Mouse (Mus musculus) forebrain, embryonic 11.5 days (tissue): ENCODE measurements at regions not wholly inside any gene's neighbourhood (a gene's known extent, or its start where the extent isn't known, plus 50 kb on each side); places are given as distances from the start of the nearest gene placed in this dataset.

ENCODE experiments used
- ATAC-seq: fragments of 200-750 bp; cut with Nextera tagmentation; replicated peaks from 2 replicates; pipeline ENCODE4 v1.8.0; 2017; ENCODE audit warnings: moderate TSS enrichment; ENCODE audit not compliant: low FRiP score
- DNase-seq: peaks from one replicate; pipeline ENCODE4 v3.0.0-alpha.2; 2017; ENCODE audit warnings: low spot score
- H3K27ac ChIP-seq: fragments of 300-500 bp; sonication (generic); 2 replicates; pipeline ENCODE4 v1.5.1; 2014; ENCODE audit warnings: low read depth, low read length
- H3K27me3 ChIP-seq: fragments of 300-500 bp; sonication (generic); 2 replicates; pipeline ENCODE4 v1.6.1; 2014; ENCODE audit warnings: mild to moderate bottlenecking, low read length, mixed read lengths; ENCODE audit not compliant: control insufficient read depth, insufficient read depth
- H3K36me3 ChIP-seq: fragments of 300-500 bp; sonication (generic); 2 replicates; pipeline ENCODE4 v1.6.1; 2014; ENCODE audit warnings: mild to moderate bottlenecking, low read length, moderate library complexity, mixed read lengths; ENCODE audit not compliant: control insufficient read depth, insufficient read depth
- H3K4me1 ChIP-seq: fragments of 300-500 bp; sonication (generic); replicated peaks from 2 replicates; pipeline ENCODE4 v1.6.1; 2014; ENCODE audit warnings: low read length, mixed read lengths; ENCODE audit not compliant: control insufficient read depth, insufficient read depth
- H3K4me2 ChIP-seq: fragments of 300-500 bp; sonication (generic); 2 replicates; pipeline ENCODE4 v1.6.1; 2014; ENCODE audit warnings: low read depth, mild to moderate bottlenecking, low read length, moderate library complexity, mixed read lengths; ENCODE audit not compliant: severe bottlenecking
- H3K4me3 ChIP-seq: fragments of 300-500 bp; sonication (generic); 2 replicates; pipeline ENCODE4 v1.5.1; 2014; ENCODE audit warnings: low read depth, low read length
- H3K9ac ChIP-seq: fragments of 300-500 bp; sonication (generic); 2 replicates; pipeline ENCODE4 v1.6.1; 2014; ENCODE audit warnings: low read length
- H3K9me3 ChIP-seq: fragments of 300-500 bp; sonication (generic); 2 replicates; pipeline ENCODE4 v1.6.1; 2016; ENCODE audit warnings: low read length, mixed read lengths; ENCODE audit not compliant: control insufficient read depth
- WGBS: fragments of 180-500 bp; shearing (Covaris S2); extraction: QIAGEN DNeasy Blood & Tissue Kit; methylation state at CpG from one replicate; pipeline ENCODE4 v1.1.7; 2014; 5-methylcytosine and 5-hydroxymethylcytosine counted together

DNA sequence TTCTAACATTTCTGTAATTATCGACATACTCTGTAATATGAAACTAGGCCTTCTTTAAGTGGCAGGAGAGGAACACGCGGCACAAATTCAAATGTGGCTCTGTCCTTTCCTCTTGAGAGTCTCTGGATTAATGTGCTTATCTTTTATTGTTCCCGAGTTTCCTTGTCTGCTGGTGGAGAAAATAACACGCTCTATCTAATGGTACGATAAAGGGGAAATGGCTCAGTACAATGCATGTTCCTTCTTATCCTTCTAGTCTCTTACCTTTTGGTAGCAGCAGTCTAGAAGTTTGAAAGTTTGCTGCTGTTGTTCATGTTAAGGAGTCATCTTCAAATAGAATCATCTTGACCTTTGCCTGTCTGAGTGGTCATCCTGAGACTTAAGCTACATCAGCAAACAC is 130.1 kb upstream of the C9orf72 start:
- H3K36me3 ChIP-seq, result no peaks in the 10 kb centered on the region
- no peak for ATAC-seq
- 87% methylated on average over 6 of the region's 6 CpGs for WGBS

DNA sequence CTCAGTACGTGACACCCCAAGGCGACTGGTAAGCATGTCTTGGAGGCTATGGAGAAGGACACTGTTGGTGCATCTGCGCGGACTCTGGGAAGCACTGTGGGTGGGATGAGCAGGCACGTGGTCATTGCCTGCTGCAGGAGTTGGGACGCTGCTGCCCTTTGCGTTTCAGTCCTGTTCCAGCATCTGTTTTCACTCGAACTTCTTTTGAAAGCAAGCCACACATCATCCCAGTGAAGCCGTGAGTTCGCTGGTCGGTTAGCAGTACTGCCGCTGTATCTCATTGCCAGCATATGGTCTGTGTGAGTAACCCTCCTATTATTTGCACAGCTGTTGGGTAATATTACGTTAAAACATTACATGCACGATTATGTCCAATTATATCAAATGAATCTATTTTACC is 128.1 kb upstream of the C9orf72 start:
- 73% methylated on average over 14 of the region's 14 CpGs for WGBS
- no peaks in the 10 kb centered on the region for H3K4me1 ChIP-seq
- H3K27me3 ChIP-seq, result no peaks in the 10 kb centered on the region
- H3K36me3 ChIP-seq, result no peaks in the 10 kb centered on the region
- DNase-seq, result no peak
- no peak overlapping the region for H3K9ac ChIP-seq
- no peak overlapping the region for H3K27ac ChIP-seq
- no peak overlapping the region for H3K4me3 ChIP-seq
- ATAC-seq, result no peak
- H3K4me2 ChIP-seq, result no peak overlapping the region
- no peaks in the 10 kb centered on the region for H3K9me3 ChIP-seq

More for the DNA sequence above, 130.1 kb upstream of the C9orf72 start:
- H3K9me3 ChIP-seq, result no peaks in the 10 kb centered on the region
- no peaks in the 10 kb centered on the region for H3K27me3 ChIP-seq
- H3K4me1 ChIP-seq, result no peaks in the 10 kb centered on the region
- H3K4me3 ChIP-seq, result no peak overlapping the region
- H3K9ac ChIP-seq, result no peak overlapping the region
- DNase-seq, result no peak
- H3K4me2 ChIP-seq, result no peak overlapping the region
- H3K27ac ChIP-seq, result no peak overlapping the region

DNA sequence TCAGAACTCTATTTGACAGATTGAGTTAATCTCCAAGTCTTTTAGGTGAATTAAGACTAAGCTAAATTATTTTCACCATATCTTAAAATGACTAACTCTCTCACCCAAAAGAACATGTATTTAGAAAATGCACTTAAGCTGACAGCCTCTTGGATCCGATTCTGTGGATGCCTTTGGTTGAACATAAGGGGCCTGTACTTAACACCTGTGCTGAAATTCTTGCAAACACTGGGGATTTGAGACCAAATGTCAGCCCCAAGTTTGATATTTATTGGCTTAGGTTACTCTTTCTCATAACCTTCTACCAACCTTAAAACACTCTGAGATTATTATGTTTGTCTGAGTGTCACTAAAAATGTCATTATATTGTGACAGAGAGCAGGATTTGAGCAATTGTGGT is 126.6 kb upstream of the C9orf72 start:
- no peak overlapping the region for H3K4me2 ChIP-seq
- 82% methylated on average over 1 of the region's 1 CpGs for WGBS
- DNase-seq, result no peak
- H3K27me3 ChIP-seq, result no peaks in the 10 kb centered on the region
- no peak overlapping the region for H3K9ac ChIP-seq
- no peaks in the 10 kb centered on the region for H3K36me3 ChIP-seq
- H3K4me1 ChIP-seq, result no peaks in the 10 kb centered on the region
- no peak overlapping the region for H3K27ac ChIP-seq
- no peak overlapping the region for H3K4me3 ChIP-seq
- no peaks in the 10 kb centered on the region for H3K9me3 ChIP-seq
- no peak for ATAC-seq

DNA sequence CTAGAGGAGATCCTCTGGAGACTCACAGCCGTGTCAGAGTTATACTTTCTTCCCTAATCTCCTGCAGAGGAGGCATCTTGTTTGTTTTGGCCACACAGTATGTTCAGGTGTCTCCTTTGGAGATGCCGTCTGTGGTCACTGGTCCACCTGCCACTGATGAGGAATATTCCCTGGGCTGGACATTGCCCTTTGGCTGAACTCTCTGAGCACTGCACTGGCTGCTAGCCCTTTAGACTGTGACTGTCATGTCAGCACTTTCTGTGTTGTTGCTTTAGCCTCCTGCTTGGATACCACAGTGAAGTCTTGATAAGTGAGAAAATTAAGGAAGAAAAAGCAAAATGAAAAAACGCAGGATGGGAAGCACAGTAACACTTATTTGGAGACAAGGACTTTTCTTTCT is 124.5 kb upstream of the C9orf72 start:
- no peak for DNase-seq
- H3K4me3 ChIP-seq, result no peak overlapping the region
- H3K4me2 ChIP-seq, result no peak overlapping the region
- H3K27me3 ChIP-seq, result no peaks in the 10 kb centered on the region
- H3K27ac ChIP-seq, result no peak overlapping the region
- H3K9me3 ChIP-seq, result no peaks in the 10 kb centered on the region
- 86% methylated on average over 3 of the region's 3 CpGs for WGBS
- H3K9ac ChIP-seq, result no peak overlapping the region
- H3K4me1 ChIP-seq, result no peaks in the 10 kb centered on the region
- no peaks in the 10 kb centered on the region for H3K36me3 ChIP-seq
- no peak for ATAC-seq

DNA sequence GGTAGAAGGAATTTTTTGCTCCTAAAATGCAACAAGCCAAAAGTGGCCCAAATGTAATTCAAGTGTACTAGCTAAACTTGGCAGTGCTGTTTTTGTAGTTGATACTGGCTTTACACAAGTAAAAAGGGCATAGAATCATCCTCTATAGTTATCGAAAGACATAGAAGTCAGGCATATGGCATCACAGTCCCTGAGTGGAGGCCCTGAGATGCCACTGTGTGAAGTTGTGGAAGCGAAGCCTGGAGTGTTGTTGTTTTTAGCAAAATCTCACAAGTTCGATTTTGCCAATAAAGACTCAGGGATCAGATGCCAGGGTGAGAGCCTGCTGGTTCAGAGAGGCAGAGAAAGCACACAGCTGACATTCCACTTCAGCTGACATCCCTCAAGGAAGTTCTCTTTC is 121.6 kb upstream of the C9orf72 start:
- Histone ChIP-seq H3K27ac (no peak overlapping the region), H3K4me1 (no peaks in the 10 kb centered on the region), H3K36me3 (no peaks in the 10 kb centered on the region), H3K4me2 (no peak overlapping the region), H3K9ac (no peak overlapping the region), H3K9me3 (no peaks in the 10 kb centered on the region), H3K27me3 (no peaks in the 10 kb centered on the region), H3K4me3 (no peak overlapping the region)
- no peak for ATAC-seq
- DNase-seq, result no peak
- WGBS, result 87% methylated on average over 3 of the region's 3 CpGs

DNA sequence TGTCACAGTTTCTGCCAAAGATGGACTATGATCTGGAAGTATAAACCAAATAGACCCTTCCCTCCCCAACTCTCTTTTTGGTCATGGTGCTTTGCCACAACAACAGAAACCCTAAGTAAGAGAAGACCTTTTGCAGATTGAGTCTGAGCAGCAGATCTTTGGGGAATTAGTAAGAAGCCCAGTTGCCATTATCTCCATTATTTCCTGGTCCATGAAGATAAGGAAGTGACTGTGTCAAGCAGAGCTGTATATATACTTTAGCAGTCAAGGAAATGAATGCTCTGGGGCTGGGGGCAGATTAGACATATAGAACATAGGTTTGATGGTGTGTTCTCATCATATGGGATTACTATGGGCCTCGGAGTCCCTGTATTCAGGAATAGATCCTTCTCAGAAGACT is 117.8 kb upstream of the C9orf72 start:
- WGBS, result 77% methylated on average over 1 of the region's 1 CpGs
- DNase-seq, result no peak
- Histone ChIP-seq H3K9ac (no peak overlapping the region), H3K27me3 (no peaks in the 10 kb centered on the region), H3K4me3 (no peak overlapping the region), H3K36me3 (no peaks in the 10 kb centered on the region), H3K4me1 (no peaks in the 10 kb centered on the region), H3K27ac (no peak overlapping the region), H3K9me3 (no peaks in the 10 kb centered on the region), H3K4me2 (no peak overlapping the region)
- no peak for ATAC-seq

DNA sequence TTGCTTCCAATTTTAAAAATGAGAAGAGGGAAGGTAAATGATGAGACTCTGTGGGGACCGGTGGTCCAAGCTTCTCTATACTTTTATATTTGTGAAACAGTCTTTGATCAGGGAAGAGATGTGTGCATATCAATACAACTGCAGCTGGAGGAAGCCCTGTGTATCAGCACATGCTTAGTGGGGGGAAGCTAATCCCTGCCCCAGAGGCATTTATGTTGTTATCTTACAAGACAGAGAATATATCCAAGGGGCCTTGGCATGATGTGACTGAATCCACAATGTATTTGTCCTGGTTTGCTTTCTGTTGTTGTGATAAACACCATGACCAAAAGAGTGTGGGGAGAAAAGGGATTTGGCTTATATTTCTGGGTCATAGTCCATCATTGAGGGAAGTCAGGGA is 105.2 kb upstream of the C9orf72 start:
- Histone ChIP-seq H3K27ac (no peak overlapping the region), H3K9ac (no peak overlapping the region), H3K4me1 (no peaks in the 10 kb centered on the region), H3K4me2 (no peak overlapping the region), H3K36me3 (no peaks in the 10 kb centered on the region), H3K27me3 (no peaks in the 10 kb centered on the region), H3K4me3 (no peak overlapping the region), H3K9me3 (no peaks in the 10 kb centered on the region)
- 90% methylated on average over 1 of the region's 1 CpGs for WGBS
- DNase-seq (no peak), ATAC-seq (no peak)

DNA sequence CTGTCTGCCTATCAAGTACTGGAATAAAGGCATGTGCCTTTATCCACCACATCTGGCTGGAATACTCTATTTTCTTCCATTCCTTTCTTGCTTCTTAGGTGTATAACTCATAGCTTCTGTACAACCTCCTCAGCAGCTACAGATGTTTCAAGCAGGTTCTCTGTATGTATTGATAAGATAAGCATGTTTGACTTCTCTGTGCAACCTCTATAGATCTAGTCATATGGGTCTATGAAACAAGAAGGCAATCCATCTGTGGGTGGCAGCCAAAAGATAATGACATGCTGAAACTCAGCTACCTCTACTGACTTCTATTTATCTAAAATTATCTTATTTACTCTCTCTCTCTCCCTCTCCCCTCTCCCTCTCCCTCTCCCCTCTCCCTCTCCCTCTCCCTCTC is 99.3 kb upstream of the C9orf72 start:
- ATAC-seq (no peak), DNase-seq (no peak)
- no peak overlapping the region for H3K4me3 ChIP-seq
- H3K9me3 ChIP-seq, result no peaks in the 10 kb centered on the region
- H3K27ac ChIP-seq, result no peak overlapping the region
- H3K4me1 ChIP-seq, result no peaks in the 10 kb centered on the region
- H3K9ac ChIP-seq, result no peak overlapping the region
- H3K27me3 ChIP-seq, result no peaks in the 10 kb centered on the region
- H3K4me2 ChIP-seq, result no peak overlapping the region
- no peaks in the 10 kb centered on the region for H3K36me3 ChIP-seq

DNA sequence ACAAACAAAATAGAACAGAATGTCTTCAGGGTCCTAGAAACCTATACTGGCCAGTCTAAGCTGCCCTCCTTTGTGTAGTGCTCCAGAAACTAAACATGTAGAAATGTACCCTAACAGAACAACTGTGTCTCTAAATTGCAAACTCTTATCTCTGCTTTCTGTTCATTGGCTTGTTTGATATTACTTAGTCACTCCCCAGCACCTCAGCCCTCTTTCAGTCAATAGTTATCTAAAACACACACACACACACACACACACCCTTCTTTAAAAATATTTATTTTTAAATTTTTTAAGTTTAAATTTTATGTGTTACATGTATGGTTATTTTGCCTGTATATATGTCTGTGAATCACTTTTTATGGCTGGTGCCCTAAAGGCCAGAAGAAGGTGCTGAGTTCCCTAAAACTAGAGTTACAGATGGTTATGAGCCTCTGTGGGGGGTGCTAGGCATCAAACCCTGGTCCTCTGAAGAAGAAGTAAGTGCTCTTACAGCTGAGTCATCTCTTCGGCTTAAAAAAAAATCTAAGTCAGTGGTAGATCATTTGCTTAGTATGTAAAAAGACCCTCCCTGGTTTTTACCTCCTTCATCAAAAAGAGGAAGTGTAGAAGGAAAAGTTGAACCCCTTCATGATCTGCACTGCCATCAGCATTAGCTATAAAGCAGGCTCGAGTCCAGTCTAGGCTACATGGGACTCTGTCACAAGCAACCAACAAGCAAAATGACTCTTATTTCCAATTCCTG is 96.6 kb upstream of the C9orf72 start:
- no peak overlapping the region for H3K9ac ChIP-seq
- 93% methylated on average over 2 of the region's 2 CpGs for WGBS
- no peak overlapping the region for H3K27ac ChIP-seq
- DNase-seq, result no peak
- H3K4me2 ChIP-seq, result no peak overlapping the region
- H3K4me1 ChIP-seq, result no peaks in the 10 kb centered on the region
- no peaks in the 10 kb centered on the region for H3K27me3 ChIP-seq
- H3K36me3 ChIP-seq, result no peaks in the 10 kb centered on the region
- no peak for ATAC-seq
- no peak overlapping the region for H3K4me3 ChIP-seq
- H3K9me3 ChIP-seq, result no peaks in the 10 kb centered on the region
